Mouse (Mus musculus): ENCODE results near the gene Suclg1.

Gene Suclg1

GRCm38 (mm10) chr6:73286326-73286725, 38.1 kb downstream of the Suclg1 start:
- in situ Hi-C loops (cut with MboI; ENCODE audit: low pct_unique_long_range_greater_than_20kb in 1 of 2, low sequenced_read_pairs in 2 of 2, unreplicated experiment in 1 of 2) = no loop called here

- in situ Hi-C loops (cut with MboI; ENCODE audit: low pct_unique_long_range_greater_than_20kb in 1 of 2, low sequenced_read_pairs in 2 of 2, unreplicated experiment in 1 of 2) = no loop called here
Measured at GRCm38 (mm10) chr6:73306837-73307236, 58.7 kb downstream of the Suclg1 start.

- in situ Hi-C loops (cut with MboI; ENCODE audit: low pct_unique_long_range_greater_than_20kb in 1 of 2, low sequenced_read_pairs in 2 of 2, unreplicated experiment in 1 of 2) = no loop called here
Measured at GRCm38 (mm10) chr6:73308685-73309520, 60.7 kb downstream of the Suclg1 start.

GRCm38 (mm10) chr6:73311335-73311734, 63.2 kb downstream of the Suclg1 start:
- in situ Hi-C loops (cut with MboI; ENCODE audit: low pct_unique_long_range_greater_than_20kb in 1 of 2, low sequenced_read_pairs in 2 of 2, unreplicated experiment in 1 of 2) = no loop called here

GRCm38 (mm10) chr6:73311786-73312185, 63.6 kb downstream of the Suclg1 start:
- in situ Hi-C loops (cut with MboI; ENCODE audit: low pct_unique_long_range_greater_than_20kb in 1 of 2, low sequenced_read_pairs in 2 of 2, unreplicated experiment in 1 of 2) = no loop called here

GRCm38 (mm10) chr6:73314923-73315603, 66.9 kb downstream of the Suclg1 start:
- in situ Hi-C loops (cut with MboI; ENCODE audit: low pct_unique_long_range_greater_than_20kb in 1 of 2, low sequenced_read_pairs in 2 of 2, unreplicated experiment in 1 of 2) = no loop called here

- in situ Hi-C loops (cut with MboI; ENCODE audit: low pct_unique_long_range_greater_than_20kb in 1 of 2, low sequenced_read_pairs in 2 of 2, unreplicated experiment in 1 of 2) = no loop called here
Measured at GRCm38 (mm10) chr6:73322306-73322705, 74.1 kb downstream of the Suclg1 start.

All from mouse embryonic stem cell (cell line).